Mouse (Mus musculus): ENCODE results near the gene Dao. TPM values are rescaled to one million over a fixed set of nuclear protein-coding genes. Genes with fewer than 3 reads are reported as not detected.
A peak's percentile ranks its signal among the peaks of the same experiment; 100 is the strongest.

The Dao gene
- total RNA-seq (2014; fragmentation: Nextera tagmentation) (not detected in 2 replicates), total RNA-seq (2017) (not detected in 2 replicates)

- no peak for ATAC-seq (replicated peaks; ENCODE audit: poor library complexity, severe bottlenecking)
Measured at GRCm38 (mm10) chr5:114003542-114003941, at the start of gene Dao. Dao (plus strand) TSS chr5:114003703.

- peak; percentile 36; the same call in 1 of the 2 replicates for ATAC-seq (replicated peaks; ENCODE audit: poor library complexity, severe bottlenecking)
Measured at GRCm38 (mm10) chr5:113954421-113954820, 49.1 kb upstream of the Dao start.

GRCm38 (mm10) chr5:113955281-113955680, 48.2 kb upstream of the Dao start:
- no peak for ATAC-seq (replicated peaks; ENCODE audit: poor library complexity, severe bottlenecking)

- no peak for ATAC-seq (replicated peaks; ENCODE audit: poor library complexity, severe bottlenecking)
Measured at GRCm38 (mm10) chr5:113955691-113956090, 47.8 kb upstream of the Dao start.

- peak; percentile 28; the same call in 1 of the 2 replicates for ATAC-seq (replicated peaks; ENCODE audit: poor library complexity, severe bottlenecking)
Measured at GRCm38 (mm10) chr5:113956510-113956909, 47.0 kb upstream of the Dao start.

- no peak for ATAC-seq (replicated peaks; ENCODE audit: poor library complexity, severe bottlenecking)
Measured at GRCm38 (mm10) chr5:113959039-113959438, 44.5 kb upstream of the Dao start.

GRCm38 (mm10) chr5:113960416-113960815, 43.1 kb upstream of the Dao start:
- ATAC-seq (replicated peaks; ENCODE audit: poor library complexity, severe bottlenecking) = no peak

GRCm38 (mm10) chr5:113961776-113962175, 41.7 kb upstream of the Dao start:
- no peak for ATAC-seq (replicated peaks; ENCODE audit: poor library complexity, severe bottlenecking)

GRCm38 (mm10) chr5:113964972-113965371, 38.5 kb upstream of the Dao start:
- ATAC-seq (replicated peaks; ENCODE audit: poor library complexity, severe bottlenecking) = no peak

GRCm38 (mm10) chr5:113965659-113966185, 37.8 kb upstream of the Dao start:
- ATAC-seq (replicated peaks; ENCODE audit: poor library complexity, severe bottlenecking) = no peak

- no peak for ATAC-seq (replicated peaks; ENCODE audit: poor library complexity, severe bottlenecking)
Measured at GRCm38 (mm10) chr5:113966452-113967150, 36.9 kb upstream of the Dao start.

GRCm38 (mm10) chr5:113968371-113968770, 35.1 kb upstream of the Dao start:
- ATAC-seq (replicated peaks; ENCODE audit: poor library complexity, severe bottlenecking) = no peak

GRCm38 (mm10) chr5:113971434-113971960, 32.0 kb upstream of the Dao start:
- ATAC-seq (replicated peaks; ENCODE audit: poor library complexity, severe bottlenecking) = no peak

GRCm38 (mm10) chr5:113972589-113973515, 30.7 kb upstream of the Dao start:
- no peak; the same call in 1 of the 2 replicates for ATAC-seq (replicated peaks; ENCODE audit: poor library complexity, severe bottlenecking)

GRCm38 (mm10) chr5:113973790-113974189, 29.7 kb upstream of the Dao start:
- ATAC-seq (replicated peaks; ENCODE audit: poor library complexity, severe bottlenecking) = no peak

- ATAC-seq (replicated peaks; ENCODE audit: poor library complexity, severe bottlenecking) = no peak
Measured at GRCm38 (mm10) chr5:113974576-113974975, 28.9 kb upstream of the Dao start.

GRCm38 (mm10) chr5:113975538-113976215, 27.8 kb upstream of the Dao start:
- no peak for ATAC-seq (replicated peaks; ENCODE audit: poor library complexity, severe bottlenecking)

GRCm38 (mm10) chr5:113976597-113976996, 26.9 kb upstream of the Dao start:
- no peak for ATAC-seq (replicated peaks; ENCODE audit: poor library complexity, severe bottlenecking)

GRCm38 (mm10) chr5:113977309-113977708, 26.2 kb upstream of the Dao start:
- ATAC-seq (replicated peaks; ENCODE audit: poor library complexity, severe bottlenecking) = no peak

GRCm38 (mm10) chr5:113980511-113980910, 23.0 kb upstream of the Dao start:
- ATAC-seq (replicated peaks; ENCODE audit: poor library complexity, severe bottlenecking) = no peak
